Mouse (Mus musculus): ENCODE results near the gene Prkd3. TPM values are rescaled to one million over a fixed set of nuclear protein-coding genes. Genes with fewer than 3 reads are reported as not detected.

Prkd3 gene
- polyA plus RNA-seq, 1 experiment: 26.9 TPM

GRCm38 (mm10) chr17:78999745-79000270, 20.8 kb downstream of the Prkd3 start:
- DNase-seq (ENCODE audit: low spot score): no peak

- no peak for DNase-seq (ENCODE audit: low spot score)
Observed at GRCm38 (mm10) chr17:78999189-78999588, 21.4 kb downstream of the Prkd3 start.

- DNase-seq (ENCODE audit: low spot score): no peak
Observed at GRCm38 (mm10) chr17:78998130-78998529, 22.5 kb downstream of the Prkd3 start.

- DNase-seq (ENCODE audit: low spot score): no peak
Observed at GRCm38 (mm10) chr17:78994931-78995820, 25.4 kb downstream of the Prkd3 start.

GRCm38 (mm10) chr17:78994382-78994781, 26.2 kb downstream of the Prkd3 start:
- DNase-seq (ENCODE audit: low spot score): no peak

GRCm38 (mm10) chr17:78993670-78994069, 26.9 kb downstream of the Prkd3 start:
- DNase-seq (ENCODE audit: low spot score): no peak

GRCm38 (mm10) chr17:78992303-78993027, 28.2 kb downstream of the Prkd3 start:
- DNase-seq (ENCODE audit: low spot score): no peak

GRCm38 (mm10) chr17:78991549-78991948, 29.1 kb downstream of the Prkd3 start:
- DNase-seq (ENCODE audit: low spot score): no peak

- DNase-seq (ENCODE audit: low spot score): no peak
Observed at GRCm38 (mm10) chr17:78989015-78989414, 31.6 kb downstream of the Prkd3 start.

- DNase-seq (ENCODE audit: low spot score): no peak
Observed at GRCm38 (mm10) chr17:78983736-78984135, 36.9 kb downstream of the Prkd3 start.

- no peak for DNase-seq (ENCODE audit: low spot score)
Observed at GRCm38 (mm10) chr17:78983166-78983565, 37.5 kb downstream of the Prkd3 start.

- DNase-seq (ENCODE audit: low spot score): no peak
Observed at GRCm38 (mm10) chr17:78968500-78968899, 52.1 kb downstream of the Prkd3 start.

- DNase-seq (ENCODE audit: low spot score): no peak
Observed at GRCm38 (mm10) chr17:78966092-78966883, 54.3 kb downstream of the Prkd3 start.

- no peak for DNase-seq (ENCODE audit: low spot score)
Observed at GRCm38 (mm10) chr17:78964387-78964786, 56.2 kb downstream of the Prkd3 start.

- no peak for DNase-seq (ENCODE audit: low spot score)
Observed at GRCm38 (mm10) chr17:78959473-78959872, 61.1 kb downstream of the Prkd3 start.

- no peak for DNase-seq (ENCODE audit: low spot score)
Observed at GRCm38 (mm10) chr17:78953240-78953639, 67.4 kb downstream of the Prkd3 start.

GRCm38 (mm10) chr17:78952070-78952469, 68.5 kb downstream of the Prkd3 start:
- DNase-seq (ENCODE audit: low spot score): no peak

- DNase-seq (ENCODE audit: low spot score): no peak
Observed at GRCm38 (mm10) chr17:78951225-78951624, 69.4 kb downstream of the Prkd3 start.

GRCm38 (mm10) chr17:78942579-78942978, 78.0 kb downstream of the Prkd3 start:
- DNase-seq (ENCODE audit: low spot score): no peak

- DNase-seq (ENCODE audit: low spot score): no peak
Observed at GRCm38 (mm10) chr17:78938927-78939326, 81.7 kb downstream of the Prkd3 start.

- no peak for DNase-seq (ENCODE audit: low spot score)
Observed at GRCm38 (mm10) chr17:78937229-78937853, 83.3 kb downstream of the Prkd3 start.

Measured in urinary bladder, adult 2 months (tissue).